Mouse (Mus musculus) NIH3T3 (cell line): Measurements from ENCODE around the gene Olfr1261.

Experiments
- DNase-seq: peaks from one replicate; pipeline ENCODE4 v3.0.0-alpha.2; 2012; ENCODE audit warnings: low read depth

Gene Olfr1261

DNA sequence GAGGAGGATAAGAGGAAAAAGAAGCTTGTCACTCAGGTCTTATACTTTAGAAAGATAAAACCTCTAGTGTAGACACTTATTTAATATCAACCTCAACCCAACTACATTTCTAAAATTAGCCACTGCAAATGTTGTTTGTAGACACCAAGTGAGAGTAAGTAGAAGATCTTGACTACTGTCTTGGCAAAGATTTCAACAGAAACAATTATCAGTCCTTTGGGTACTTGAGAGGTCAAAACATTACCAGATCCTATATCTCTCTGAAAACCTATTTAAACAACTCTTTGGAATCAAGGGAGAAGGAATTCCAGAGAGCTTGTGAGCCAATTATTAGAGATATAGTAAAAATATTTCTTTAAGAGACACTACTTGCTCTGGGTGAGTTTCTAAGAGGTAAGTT, at the start of gene Olfr1261:
TSS of gene Olfr1261 (plus strand) at position 301 of the 400 bp plus-strand sequence.
- no peak for DNase-seq

DNA sequence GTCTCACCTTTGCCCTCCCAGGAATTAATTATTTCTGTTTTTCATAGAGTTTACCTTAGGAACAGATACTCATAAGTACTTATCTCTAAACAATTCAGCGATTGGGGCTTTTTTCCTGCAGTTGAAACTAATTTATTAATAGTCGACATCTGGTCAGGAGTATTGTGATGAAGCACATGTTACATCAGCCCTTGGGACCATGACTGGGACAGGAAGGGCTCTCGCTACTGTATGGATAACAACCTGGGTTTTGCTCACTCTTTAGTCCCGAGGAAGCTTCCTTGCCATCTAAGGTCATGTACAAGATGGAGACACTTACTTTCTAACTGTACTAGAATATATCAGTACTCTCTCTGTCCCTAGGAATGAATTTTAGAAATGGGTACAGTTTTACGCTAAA, 42.5 kb upstream of the Olfr1261 start, which contains the start of gene Olfr1259:
TSS of gene Olfr1259 (minus strand) at position 101 of the 400 bp plus-strand sequence.
- DNase-seq = no peak

DNA sequence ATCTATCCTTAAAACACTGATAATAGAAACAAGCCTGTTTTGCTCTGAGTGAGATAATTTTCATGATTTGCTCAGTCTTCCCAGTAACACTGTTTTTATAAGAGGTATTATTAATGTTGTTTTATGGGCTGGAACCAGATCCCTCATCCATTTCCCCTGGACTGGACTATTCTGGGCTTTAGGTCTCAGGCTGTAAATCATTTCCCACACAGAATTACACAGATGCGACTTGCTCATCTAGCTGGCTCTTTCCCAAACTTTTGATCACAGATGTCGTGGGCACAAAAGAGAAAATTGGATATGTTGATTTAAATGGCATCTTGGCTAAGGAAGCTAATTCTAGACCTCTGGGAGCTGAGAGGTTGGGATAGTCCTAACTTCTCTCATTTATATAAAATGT, 16.8 kb upstream of the Olfr1261 start, which contains the start of gene Olfr1260:
TSS of gene Olfr1260 (plus strand) at position 157 of the 400 bp plus-strand sequence.
- no peak for DNase-seq

DNA sequence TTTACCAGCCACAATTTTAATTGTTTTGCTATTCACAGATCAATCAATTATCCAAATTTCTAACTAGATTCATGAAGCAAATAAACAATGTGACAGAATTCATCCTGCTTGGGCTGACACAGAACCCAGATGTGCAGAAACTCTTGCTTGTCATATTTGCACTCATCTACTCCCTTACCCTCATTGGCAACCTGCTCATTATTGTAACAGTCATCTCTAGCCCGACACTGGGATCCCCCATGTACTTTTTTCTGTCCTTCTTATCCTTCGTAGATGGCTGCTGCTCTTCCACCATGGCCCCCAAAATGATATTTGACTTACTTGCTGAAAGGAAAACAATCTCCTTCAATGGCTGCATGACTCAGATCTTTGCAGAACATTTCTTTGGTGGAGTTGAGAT, 13.3 kb upstream of the Olfr1261 start:
- DNase-seq = no peak

DNA sequence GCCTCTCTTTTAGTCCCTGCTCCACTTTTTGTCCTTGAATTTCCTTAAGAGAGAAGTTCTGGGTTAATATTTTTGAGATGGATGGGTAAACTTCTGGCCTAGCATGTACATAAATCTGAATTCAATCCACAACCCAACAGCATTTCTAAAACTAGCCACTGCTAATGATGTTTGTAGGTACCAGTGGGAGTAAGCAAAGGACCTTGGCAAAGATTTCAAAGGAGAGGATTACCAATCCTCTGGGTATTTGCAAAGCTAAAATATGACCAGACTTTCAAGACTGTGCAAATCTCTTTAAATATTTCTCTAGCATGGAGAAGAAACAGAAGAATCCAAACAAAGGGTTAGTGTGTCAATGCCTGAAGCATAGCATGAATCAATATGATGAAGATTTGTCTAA, 8.8 kb downstream of the Olfr1261 start, which contains the start of gene Olfr1262:
TSS of gene Olfr1262 (plus strand) at position 301 of the 400 bp plus-strand sequence.
- no peak for DNase-seq

DNA sequence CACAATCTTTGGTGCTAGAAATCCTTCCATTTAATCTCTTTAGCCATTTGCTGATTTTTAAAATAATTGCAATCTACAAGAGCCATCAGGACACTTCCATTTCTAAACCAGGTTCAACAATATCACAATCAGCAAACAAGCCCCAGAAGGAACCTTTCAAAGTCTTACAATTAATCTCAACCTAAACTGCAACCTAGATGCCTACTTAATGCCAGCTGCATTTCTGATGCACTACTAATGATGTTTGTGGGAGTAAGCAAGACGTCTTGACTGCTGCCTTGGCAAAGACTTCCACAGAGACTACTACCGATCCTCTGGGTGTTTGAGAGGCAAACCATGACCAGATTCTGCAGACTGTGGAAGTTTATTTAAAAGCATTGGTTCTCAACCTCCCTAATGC, 20.8 kb downstream of the Olfr1261 start, which contains the start of gene Olfr1263:
TSS of gene Olfr1263 (plus strand) at position 301 of the 400 bp plus-strand sequence.
- DNase-seq = no peak

- no peak for DNase-seq
These were observed 34.5 kb downstream of the Olfr1261 start, which contains the start of gene Olfr1264 for GRCm38 (mm10) chr2:90025477-90025876. TSS of gene Olfr1264 (minus strand) at chr2:90025577.

DNA sequence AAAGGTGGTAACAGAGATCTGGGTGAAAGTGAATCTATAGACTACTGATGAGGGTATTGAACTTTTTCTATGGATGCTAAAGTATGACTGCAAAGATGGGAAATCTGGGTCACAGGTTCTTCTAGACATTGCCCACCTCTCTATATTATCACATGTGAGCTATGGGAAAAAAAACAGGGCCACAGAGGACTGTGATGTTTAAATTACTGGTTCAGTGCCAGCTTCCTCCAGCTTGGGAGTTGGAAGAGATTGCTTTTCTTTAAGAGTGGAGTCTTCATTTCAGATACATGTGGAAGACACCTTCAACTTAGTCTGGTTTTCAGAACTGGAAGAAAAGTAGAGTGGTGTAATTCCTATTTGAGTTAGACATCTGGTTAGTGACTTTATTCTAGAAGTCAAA, 44.0 kb downstream of the Olfr1261 start, which contains the start of gene Olfr1265:
TSS of gene Olfr1265 (plus strand) at position 301 of the 400 bp plus-strand sequence.
- DNase-seq = no peak
